Mouse (Mus musculus): Measurements from ENCODE around the gene Sftpa1. TPM values are rescaled to one million over a fixed set of nuclear protein-coding genes. Genes with fewer than 3 reads are reported as not detected.

Sftpa1 gene
- polyA plus RNA-seq, 1 experiment from 2014 or later: not detected

GRCm38 (mm10) chr14:41185059-41185821, 53.7 kb downstream of the Sftpa1 start, which contains the start of gene Sftpd:
Sftpd (minus strand) TSS chr14:41185149.
- Histone ChIP-seq H3K36me3 (ENCODE audit: control insufficient read depth, insufficient read depth, low read length) (no peaks in the 10 kb centered on the region), H3K4me3 (ENCODE audit: low read length) (no peak within 1 kb of the TSS), H3K27me3 (replicated peaks; ENCODE audit: control insufficient read depth, insufficient read depth, low read length) (no peaks in the 10 kb centered on the region), H3K9ac (ENCODE audit: low read depth, low read length) (no peak within 1 kb of the TSS), H3K4me2 (ENCODE audit: low read depth, low read length) (no peak within 1 kb of the TSS), H3K4me1 (ENCODE audit: control insufficient read depth, insufficient read depth, low read length) (no peaks in the 10 kb centered on the region), H3K27ac (ENCODE audit: low read length) (no peak within 1 kb of the TSS), H3K9me3 (ENCODE audit: control insufficient read depth, low read length) (no peaks in the 10 kb centered on the region)
- WGBS: 76% methylated on average over 4 of the region's 4 CpGs
- peak; percentile 73 for ATAC-seq

Other genes with a start within 250 kb of the Sftpa1 start
- gene Sh2d4b, start 238.5 kb upstream of the Sftpa1 start, polyA plus RNA-seq (2015; fragmentation: Nextera tagmentation; extraction: Ambion mirVana): 0.11 and 0.13 TPM in 2 replicates
- gene Tspan14, start 165.0 kb upstream of the Sftpa1 start, polyA plus RNA-seq (2015; fragmentation: Nextera tagmentation; extraction: Ambion mirVana): 65.0 and 65.6 TPM in 2 replicates
- gene Fam213a, start 118.0 kb upstream of the Sftpa1 start, polyA plus RNA-seq (2015; fragmentation: Nextera tagmentation; extraction: Ambion mirVana): 72.4 and 81.8 TPM in 2 replicates
- gene Dydc2, start 62.6 kb upstream of the Sftpa1 start, polyA plus RNA-seq (2015; fragmentation: Nextera tagmentation; extraction: Ambion mirVana): 0.17 TPM in 1 of 2 replicates, not detected in the other
- gene Dydc1, start 58.9 kb upstream of the Sftpa1 start, polyA plus RNA-seq (2015; fragmentation: Nextera tagmentation; extraction: Ambion mirVana): not detected in 2 replicates
- 2.7 and 4.0 TPM in 2 replicates for gene Mat1a, start 26.7 kb upstream of the Sftpa1 start, polyA plus RNA-seq (2015; fragmentation: Nextera tagmentation; extraction: Ambion mirVana)
- 0.21 and 0.98 TPM in 2 replicates for gene Mbl1, start 19.7 kb downstream of the Sftpa1 start, polyA plus RNA-seq (2015; fragmentation: Nextera tagmentation; extraction: Ambion mirVana)
- gene Sftpd, start 53.4 kb downstream of the Sftpa1 start, polyA plus RNA-seq (2015; fragmentation: Nextera tagmentation; extraction: Ambion mirVana): 0.10 and 0.17 TPM in 2 replicates
- not detected in 2 replicates for gene Gm2832, start 147.0 kb downstream of the Sftpa1 start, polyA plus RNA-seq (2015; fragmentation: Nextera tagmentation; extraction: Ambion mirVana)
- not detected in 2 replicates for gene Gm5798, start 216.8 kb downstream of the Sftpa1 start, polyA plus RNA-seq (2015; fragmentation: Nextera tagmentation; extraction: Ambion mirVana)